Mouse (Mus musculus) spleen, embryonic (tissue): ENCODE measurements around the gene Rgs11.

Experiments used
- CTCF ChIA-PET: fragments of 350-600 bp; sonication (Branson Sonifier 250); formaldehyde crosslinking; loops from one replicate; lab custom pipeline; 2022; lab: Charles Lee

Gene Rgs11

GRCm38 (mm10) chr17:26231156-26231555, 28.4 kb downstream of the Rgs11 start:
- CTCF ChIA-PET = no interaction called here

- CTCF ChIA-PET = no interaction called here
These were observed 30.1 kb downstream of the Rgs11 start for GRCm38 (mm10) chr17:26232863-26233262.

- CTCF ChIA-PET = no interaction called here
These were observed 31.6 kb downstream of the Rgs11 start for GRCm38 (mm10) chr17:26234386-26234785.

- CTCF ChIA-PET = no interaction called here
These were observed 32.5 kb downstream of the Rgs11 start for GRCm38 (mm10) chr17:26235077-26235815.

GRCm38 (mm10) chr17:26237667-26238066, 34.9 kb downstream of the Rgs11 start:
- CTCF ChIA-PET = no interaction called here

GRCm38 (mm10) chr17:26239551-26239950, 36.8 kb downstream of the Rgs11 start:
- CTCF ChIA-PET = no interaction called here

- CTCF ChIA-PET = no interaction called here
These were observed 37.5 kb downstream of the Rgs11 start for GRCm38 (mm10) chr17:26240120-26240790.

- CTCF ChIA-PET = no interaction called here
These were observed 38.2 kb downstream of the Rgs11 start for GRCm38 (mm10) chr17:26240990-26241389.

GRCm38 (mm10) chr17:26243471-26244100, 40.8 kb downstream of the Rgs11 start:
- CTCF ChIA-PET = no interaction called here

- CTCF ChIA-PET = interaction anchor here (0.6 kb wide), 1 partner anchor 122 kb away, joined by 3 read pairs; no protein-coding TSS in a partner anchor
These were observed 41.5 kb downstream of the Rgs11 start, which contains the start of gene Fam234a for GRCm38 (mm10) chr17:26244101-26244841. Fam234a (minus strand) TSS chr17:26244242.

GRCm38 (mm10) chr17:26251886-26252538, 49.3 kb downstream of the Rgs11 start:
- CTCF ChIA-PET = interaction anchor here (0.7 kb wide), 2 partner anchors 17 to 138 kb away, joined by 3 to 8 read pairs; partner anchors contain the start of gene Tmem8

- CTCF ChIA-PET = interaction anchor here (0.7 kb wide), 1 partner anchor 139 kb away, joined by 8 read pairs; the partner anchor contains the start of gene Tmem8
These were observed 49.9 kb downstream of the Rgs11 start, which contains the start of gene Luc7l for GRCm38 (mm10) chr17:26252539-26253251. Luc7l (plus strand) TSS chr17:26252896.

- CTCF ChIA-PET = interaction anchor here (0.7 kb wide), 1 partner anchor 10 kb away, joined by 3 read pairs; no protein-coding TSS in a partner anchor
These were observed 50.6 kb downstream of the Rgs11 start for GRCm38 (mm10) chr17:26253399-26253798.

GRCm38 (mm10) chr17:26255313-26255712, 52.6 kb downstream of the Rgs11 start:
- CTCF ChIA-PET = no interaction called here
